Mouse (Mus musculus) gastrocnemius, adult 8-10 months (tissue): ENCODE data around the gene Homez. TPM values are rescaled to one million over a fixed set of nuclear protein-coding genes. Genes with fewer than 3 reads are reported as not detected.
A peak's percentile ranks its signal among the peaks of the same experiment; 100 is the strongest.

Experiments used
- DNase-seq, 2 experiments: peaks; one replicate each; pipeline ENCODE4 v3.0.0; 2022; ENCODE audit warnings: low spot score in 2 of 2
- total RNA-seq, 4 experiments: library from RNA; stranded (reverse); gene quantifications; 2 replicates each; pipeline ENCODE4 v1.2.4; 2022

Homez gene
- total RNA-seq, 4 experiments from 2014 or later: 3.3 to 7.6 (median 5.2) TPM

GRCm38 (mm10) chr14:54874165-54874564, 3.4 kb upstream of the Homez start:
- DNase-seq: no peak

- no peak for DNase-seq
Observed at GRCm38 (mm10) chr14:54868026-54868425, 2.7 kb downstream of the Homez start.

- no peak for DNase-seq
Observed at GRCm38 (mm10) chr14:54866936-54867335, 3.8 kb downstream of the Homez start.

- DNase-seq: no peak
Observed at GRCm38 (mm10) chr14:54866268-54866667, 4.5 kb downstream of the Homez start.

- DNase-seq: no peak
Observed at GRCm38 (mm10) chr14:54865626-54866025, 5.1 kb downstream of the Homez start.

- no peak for DNase-seq
Observed at GRCm38 (mm10) chr14:54864313-54865036, 6.3 kb downstream of the Homez start.

GRCm38 (mm10) chr14:54863501-54864312, 7.1 kb downstream of the Homez start:
- DNase-seq: peak; percentile 80 to 86

GRCm38 (mm10) chr14:54860511-54860910, 10.2 kb downstream of the Homez start:
- DNase-seq: peak in 1 of 2 experiments; percentile 31

- DNase-seq: no peak
Observed at GRCm38 (mm10) chr14:54857891-54858290, 12.9 kb downstream of the Homez start.

- DNase-seq: no peak
Observed at GRCm38 (mm10) chr14:54856703-54857102, 14.1 kb downstream of the Homez start.

- no peak for DNase-seq
Observed at GRCm38 (mm10) chr14:54855726-54856125, 15.0 kb downstream of the Homez start.

GRCm38 (mm10) chr14:54843461-54843860, 27.3 kb downstream of the Homez start:
- no peak for DNase-seq

- no peak for DNase-seq
Observed at GRCm38 (mm10) chr14:54823716-54824115, 47.0 kb downstream of the Homez start.

- no peak for DNase-seq
Observed at GRCm38 (mm10) chr14:54822301-54822700, 48.5 kb downstream of the Homez start.

- DNase-seq: no peak
Observed at GRCm38 (mm10) chr14:54817791-54818190, 53.0 kb downstream of the Homez start.

GRCm38 (mm10) chr14:54815737-54816136, 55.0 kb downstream of the Homez start:
- DNase-seq: no peak

- DNase-seq: no peak
Observed at GRCm38 (mm10) chr14:54813991-54814390, 56.8 kb downstream of the Homez start, which contains the start of gene Rnf212b. Rnf212b (plus strand) TSS chr14:54814141.

- DNase-seq: no peak
Observed at GRCm38 (mm10) chr14:54809668-54810033, 61.1 kb downstream of the Homez start.

GRCm38 (mm10) chr14:54808718-54809667, 61.8 kb downstream of the Homez start:
- no peak for DNase-seq

- no peak for DNase-seq
Observed at GRCm38 (mm10) chr14:54806124-54806523, 64.6 kb downstream of the Homez start.
